ENCODE assay signal across 15 mouse cellular contexts in the genomic region with DNA sequence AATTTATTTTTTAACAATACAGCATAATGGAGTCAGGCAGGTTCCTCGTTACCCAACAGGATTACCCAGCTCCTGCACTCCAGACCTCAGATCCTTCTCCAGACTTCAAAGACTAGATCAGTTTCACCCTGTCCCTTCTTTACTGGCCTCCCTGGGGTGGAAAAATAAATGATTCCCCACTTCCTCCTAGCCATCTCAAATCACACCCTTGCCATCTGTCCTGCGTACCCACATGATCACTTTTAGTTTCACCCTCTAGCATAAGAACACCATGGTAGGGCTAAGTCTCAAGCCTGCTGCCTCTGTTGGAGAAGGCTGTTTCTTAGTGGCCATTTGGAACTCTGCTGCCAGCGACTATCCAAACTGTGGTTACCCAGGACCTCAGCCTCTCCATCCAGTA.
"Had no signal": no experiment of that assay in that cellular context is flagged by ENCODE, and none has a peak within 500 bp of the region (broad histone marks: within the 10 kb centered on the region; RNA-seq: fewer than 3 reads in every experiment).

No protein-coding gene starts in this region.

- DNase-seq: gastrocnemius, adult 2 months; gastrocnemius, postnatal 10 days; gastrocnemius, postnatal 25 days; heart, adult 2 months; heart, postnatal 14 days; heart, postnatal 36 days; kidney, adult 11 months; kidney, adult 2 months; kidney, adult 9 months; kidney, postnatal 14 days; kidney, postnatal 36 days; liver; liver, embryonic 13.5 days had no signal

- ATAC-seq: hindbrain, postnatal 0 days; intestine, embryonic 16.5 days had no signal
